Mouse (Mus musculus) MEL (cell line): ENCODE measurements around the gene Figla.

ENCODE experiments used
- CTCF ChIP-seq, 3 experiments: IDR thresholded peaks in 2 of 3; conservative IDR thresholded peaks in 1 of 3; 2 replicates each; pipeline ENCODE4 v1.5.1; 2011 to 2012; ENCODE audit warnings: low read length in 3 of 3, low read depth in 2 of 3, mild to moderate bottlenecking in 2 of 3, improper control_type of control experiment in 1 of 3, inconsistent platforms in 1 of 3, mixed read lengths in 1 of 3, moderate library complexity in 1 of 3; ENCODE audit not compliant: control insufficient read depth in 1 of 3, insufficient read depth in 1 of 3, poor library complexity in 1 of 3, severe bottlenecking in 1 of 3
- EP300 ChIP-seq, 2 experiments: IDR thresholded peaks; 2 replicates each; pipeline ENCODE4 v1.6.1; 2011; ENCODE audit warnings: improper control_type of control experiment in 2 of 2, low read length in 2 of 2, low read depth in 1 of 2, mild to moderate bottlenecking in 1 of 2
- POLR2AphosphoS2 ChIP-seq: IDR thresholded peaks from 2 replicates; pipeline ENCODE4 v1.6.1; 2011; ENCODE audit warnings: low read length, improper control_type of control experiment
- TCF12 ChIP-seq: IDR thresholded peaks from 2 replicates; pipeline ENCODE4 v1.6.1; 2014; ENCODE audit warnings: low read depth, mild to moderate bottlenecking, inconsistent platforms, low read length, improper control_type of control experiment, moderate library complexity

DNA sequence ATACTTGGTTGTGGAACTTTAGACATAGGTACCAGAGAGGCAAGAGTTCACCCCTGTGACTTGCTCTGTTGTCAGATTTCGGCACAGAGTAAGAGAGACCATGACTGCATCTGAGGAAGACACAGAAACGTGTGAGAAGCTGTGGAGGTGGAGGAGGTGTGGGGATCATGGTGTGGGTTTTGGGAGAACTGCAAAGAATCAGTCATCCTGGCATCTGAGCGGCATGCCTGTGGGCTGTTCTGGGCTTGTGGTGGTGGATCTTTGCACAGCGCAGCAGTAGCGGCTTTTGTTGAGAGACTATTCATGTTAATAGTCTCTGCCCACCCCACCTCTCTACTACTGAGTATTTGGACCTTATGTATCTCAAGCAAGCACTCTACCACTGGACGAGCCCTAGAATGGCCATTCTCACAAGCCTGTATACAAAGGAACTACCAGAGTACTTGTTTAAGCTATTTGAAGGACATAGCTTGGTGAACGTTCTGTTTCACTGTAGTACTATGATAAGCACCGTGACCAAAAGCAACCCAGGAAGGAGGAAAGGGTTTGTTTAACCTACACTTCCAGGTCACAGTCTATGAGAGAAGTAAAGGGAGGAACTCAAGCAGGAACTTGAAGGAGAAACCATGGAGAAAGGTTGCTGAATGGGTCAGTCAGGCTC is 10.8 kb downstream of the Figla start:
- TF ChIP-seq CTCF (IDR thresholded peaks at IDR 0.05 in 2 of 3, conservative IDR thresholded peaks at IDR 0.05 in 1 of 3; ENCODE audit: control insufficient read depth in 1 of 3, insufficient read depth in 1 of 3, low read depth in 2 of 3, low read length in 3 of 3, poor library complexity in 1 of 3, severe bottlenecking in 1 of 3) (no peak), TCF12 (no peak), POLR2AphosphoS2 (no peak), EP300 (IDR thresholded peaks at IDR 0.05; ENCODE audit: low read depth in 1 of 2, low read length in 2 of 2) (no peak)
